Mouse (Mus musculus) midbrain, postnatal 0 days (tissue): Measurements from ENCODE around the gene Lpo. TPM values are rescaled to one million over a fixed set of nuclear protein-coding genes. Genes with fewer than 3 reads are reported as not detected.

Source experiments
- ATAC-seq: fragments of 200-750 bp; cut with Nextera tagmentation; 2 replicates; pipeline ENCODE4 v1.8.0; 2017; ENCODE audit warnings: moderate number of reproducible peaks, mild to moderate bottlenecking, moderate TSS enrichment, moderate library complexity; ENCODE audit not compliant: low FRiP score
- DNase-seq: peaks from one replicate; pipeline ENCODE4 v3.0.0-alpha.2; 2015; ENCODE audit warnings: low spot score
- H3K27ac ChIP-seq: fragments of 300-500 bp; sonication (generic); 2 replicates; pipeline ENCODE4 v1.5.1; 2014; ENCODE audit warnings: low read depth, mild to moderate bottlenecking, low read length, mixed read lengths
- H3K27me3 ChIP-seq: fragments of 300-500 bp; sonication (generic); 2 replicates; pipeline ENCODE4 v1.6.1; 2014; ENCODE audit warnings: low read length, control low read depth, mixed read lengths; ENCODE audit not compliant: insufficient read depth
- H3K36me3 ChIP-seq: fragments of 300-500 bp; sonication (generic); 2 replicates; pipeline ENCODE4 v1.6.1; 2014; ENCODE audit warnings: low read length, control low read depth, mixed read lengths; ENCODE audit not compliant: insufficient read depth
- H3K4me1 ChIP-seq: fragments of 300-500 bp; sonication (generic); 2 replicates; pipeline ENCODE4 v1.6.1; 2014; ENCODE audit warnings: mild to moderate bottlenecking, control low read depth, antibody characterized with exemption, low read length, mixed read lengths; ENCODE audit not compliant: insufficient read depth
- H3K4me2 ChIP-seq: fragments of 300-500 bp; sonication (generic); 2 replicates; pipeline ENCODE4 v1.6.1; 2014; ENCODE audit warnings: low read depth, mild to moderate bottlenecking, low read length, mixed read lengths; ENCODE audit not compliant: poor library complexity, severe bottlenecking
- H3K4me3 ChIP-seq: fragments of 300-500 bp; sonication (generic); 2 replicates; pipeline ENCODE4 v1.5.1; 2014; ENCODE audit warnings: low read depth, mild to moderate bottlenecking, low read length, moderate library complexity
- H3K9ac ChIP-seq: fragments of 300-500 bp; sonication (generic); replicated peaks from 2 replicates; pipeline ENCODE4 v1.6.1; 2014; ENCODE audit warnings: mild to moderate bottlenecking, low read length, moderate library complexity, mixed read lengths; ENCODE audit not compliant: poor library complexity, severe bottlenecking
- H3K9me3 ChIP-seq: fragments of 300-500 bp; sonication (generic); 2 replicates; pipeline ENCODE4 v1.6.1; 2016; ENCODE audit warnings: low read length, control low read depth
- CTCF ChIP-seq: IDR thresholded peaks from 2 replicates; pipeline ENCODE4 v1.5.1; 2016; ENCODE audit warnings: antibody characterized with exemption, mild to moderate bottlenecking
- WGBS: fragments of 180-500 bp; shearing (Covaris S2); extraction: QIAGEN DNeasy Blood & Tissue Kit; methylation state at CpG from one replicate; pipeline ENCODE4 v1.1.7; 2014; 5-methylcytosine and 5-hydroxymethylcytosine counted together
- polyA plus RNA-seq: library from polyadenylated mRNA; unstranded; fragments of >200 nt; fragmentation: Nextera tagmentation; extraction: Ambion mirVana; gene quantifications from 2 replicates; pipeline ENCODE4 v1.2.1, GENCODE M21; 2015
- total RNA-seq: library from RNA; depleted of rRNA; stranded (reverse); fragments of >200 nt; gene quantifications from 2 replicates; pipeline ENCODE4 v1.2.3, GENCODE M21; 2014

Gene Lpo
- total and polyA plus RNA-seq, 2 experiments from 2014 or later = 2.5 to 3.8 TPM

DNA sequence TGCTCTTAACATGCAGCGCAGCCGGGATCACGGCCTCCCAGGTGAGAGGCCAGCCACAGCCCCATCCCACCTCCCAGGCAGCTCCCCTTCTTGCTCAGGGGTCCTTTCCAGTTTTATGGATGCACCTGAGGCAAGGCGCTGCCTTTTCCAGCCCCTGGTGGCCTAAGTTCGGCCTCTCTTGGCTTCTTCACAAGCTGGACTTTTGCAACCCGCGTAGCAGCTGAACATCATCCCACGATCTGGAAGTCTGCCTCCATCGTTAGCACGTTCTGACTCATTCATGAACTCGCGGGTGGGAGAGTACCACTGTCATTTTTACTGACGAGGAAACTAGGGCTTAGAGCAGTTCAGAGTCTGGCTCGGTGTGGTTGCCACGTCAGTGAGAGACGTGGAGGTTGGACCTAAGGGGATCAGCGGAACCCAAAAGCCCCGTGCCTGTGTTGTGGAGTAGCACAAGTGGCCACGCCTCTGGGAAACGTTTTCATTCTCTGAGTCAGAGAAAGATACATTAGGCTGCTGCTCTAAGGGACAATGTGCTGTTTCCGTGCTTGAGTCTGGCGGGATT lies 26.3 kb downstream of the Lpo start:
- ATAC-seq (no peak), DNase-seq (no peak)
- Histone ChIP-seq H3K36me3 (no peaks in the 10 kb centered on the region), H3K4me1 (0 out of 2 replicates have a peak, but pooled peaks cover 2% of the 10 kb centered on the region), H3K4me3 (no peak overlapping the region), H3K9ac (no peak overlapping the region), H3K27ac (no peak overlapping the region), H3K9me3 (no peaks in the 10 kb centered on the region), H3K27me3 (no peaks in the 10 kb centered on the region), H3K4me2 (no peak overlapping the region)
- WGBS = 87% methylated on average over 22 of the region's 22 CpGs
- TF ChIP-seq CTCF = no peak

DNA sequence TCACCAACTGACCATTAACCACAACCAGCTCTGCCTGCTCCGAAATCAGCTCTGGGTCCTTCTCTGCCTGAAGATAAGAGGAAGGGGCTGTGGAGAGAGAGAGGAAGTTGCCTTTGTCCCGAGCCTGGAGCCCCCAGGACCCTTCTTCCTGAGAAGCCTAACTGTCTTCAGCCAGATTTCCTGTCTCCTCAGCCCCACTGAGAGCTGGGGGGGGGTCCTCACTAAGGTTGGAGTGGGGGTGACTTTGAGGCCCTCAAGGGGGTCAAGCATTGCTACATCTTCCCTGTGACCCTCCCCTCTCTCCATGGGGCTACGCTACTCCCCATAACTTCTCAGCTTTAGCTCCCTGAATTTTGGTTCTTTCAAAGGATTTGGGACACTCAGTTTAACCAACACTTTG lies 34.6 kb downstream of the Lpo start, which contains the start of gene Mpo:
Mpo (plus strand) TSS at position 122 of the 400 bp plus-strand sequence.
- Histone ChIP-seq H3K9ac (no peak within 1 kb of the TSS), H3K4me2 (no peak within 1 kb of the TSS), H3K27ac (no peak within 1 kb of the TSS), H3K4me3 (no peak within 1 kb of the TSS), H3K9me3 (no peaks in the 10 kb centered on the region), H3K36me3 (no peaks in the 10 kb centered on the region), H3K4me1 (0 out of 2 replicates have a peak, but pooled peaks cover 2% of the 10 kb centered on the region), H3K27me3 (no peaks in the 10 kb centered on the region)
- DNase-seq (no peak), ATAC-seq (no peak)
- 74% methylated on average over 3 of the region's 3 CpGs for WGBS
- TF ChIP-seq CTCF = no peak

DNA sequence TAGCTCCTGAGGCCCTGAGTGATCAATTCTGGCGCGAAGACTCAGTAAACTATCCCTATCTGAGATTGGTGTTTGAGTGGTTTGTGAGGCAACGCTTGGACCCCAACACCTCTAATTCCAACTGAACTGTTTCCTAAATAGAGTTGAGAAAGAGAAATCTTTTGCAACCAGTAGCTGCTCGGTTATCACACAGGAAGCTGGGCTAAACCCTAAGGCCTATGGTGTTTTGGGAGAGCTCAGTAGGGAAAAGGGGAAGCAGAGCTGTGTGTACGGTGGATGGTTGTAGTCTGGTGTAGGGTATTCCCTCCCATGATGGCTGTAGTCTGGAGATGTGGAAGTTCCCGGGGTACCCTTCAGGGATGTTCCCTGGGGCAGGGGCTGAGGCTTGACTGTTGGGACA lies 38.0 kb downstream of the Lpo start:
- no peaks in the 10 kb centered on the region for H3K9me3 ChIP-seq
- H3K36me3 ChIP-seq = peaks cover 9% of the 10 kb centered on the region
- ATAC-seq (no peak), DNase-seq (no peak)
- no peak overlapping the region for H3K27ac ChIP-seq
- WGBS = 92% methylated on average over 6 of the region's 6 CpGs
- H3K27me3 ChIP-seq = no peaks in the 10 kb centered on the region
- TF ChIP-seq CTCF = no peak
- no peak overlapping the region for H3K9ac ChIP-seq
- H3K4me2 ChIP-seq = no peak overlapping the region
- no peaks in the 10 kb centered on the region for H3K4me1 ChIP-seq
- no peak overlapping the region for H3K4me3 ChIP-seq

DNA sequence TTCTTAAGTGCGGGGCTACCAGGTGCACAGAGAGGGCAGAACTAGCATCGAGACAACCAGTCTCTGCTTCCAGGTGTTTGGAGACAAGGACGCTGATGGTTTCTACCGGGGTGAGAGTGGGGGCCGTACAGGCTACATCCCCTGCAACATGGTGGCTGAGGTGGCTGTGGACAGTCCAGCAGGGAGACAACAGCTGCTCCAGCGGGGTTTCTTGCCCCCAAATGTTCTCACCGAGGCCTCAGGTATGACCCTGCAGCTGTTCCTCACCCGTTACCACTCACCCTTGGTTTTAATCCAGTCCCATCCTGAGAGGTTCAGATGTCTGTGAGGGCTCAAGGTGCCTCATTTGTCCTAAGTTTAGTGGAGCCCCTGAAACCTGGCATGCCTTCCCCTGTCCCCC lies 48.0 kb downstream of the Lpo start:
- Histone ChIP-seq H3K27me3 (no peaks in the 10 kb centered on the region), H3K4me2 (no peak overlapping the region), H3K9me3 (no peaks in the 10 kb centered on the region), H3K9ac (no peak overlapping the region), H3K27ac (no peak overlapping the region), H3K4me3 (no peak overlapping the region), H3K4me1 (no peaks in the 10 kb centered on the region), H3K36me3 (peaks cover 71% of the 10 kb centered on the region)
- TF ChIP-seq CTCF = no peak
- no peak for ATAC-seq
- WGBS = 86% methylated on average over 8 of the region's 8 CpGs
- DNase-seq = no peak

DNA sequence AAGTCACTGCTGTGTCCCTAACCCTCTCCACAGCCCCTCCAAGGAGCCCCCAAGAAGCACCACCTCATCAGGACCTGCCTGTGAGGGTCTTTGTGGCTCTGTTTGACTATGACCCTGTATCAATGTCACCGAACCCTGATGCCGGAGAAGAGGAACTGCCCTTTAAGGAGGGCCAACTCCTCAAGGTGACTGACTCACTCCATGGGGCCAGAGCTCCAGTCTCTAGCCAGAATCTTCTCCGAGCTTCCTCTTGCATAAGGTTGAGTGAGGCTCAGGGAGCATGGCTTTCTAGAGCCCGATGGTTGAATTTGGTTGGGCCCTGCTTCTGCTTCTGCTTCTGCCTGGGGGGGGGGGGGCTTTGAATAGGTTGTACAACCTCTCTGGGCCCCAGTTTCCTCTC lies 48.7 kb downstream of the Lpo start:
- 87% methylated on average over 4 of the region's 4 CpGs for WGBS
- H3K27ac ChIP-seq = no peak overlapping the region
- no peak overlapping the region for H3K4me2 ChIP-seq
- H3K36me3 ChIP-seq = peaks cover 71% of the 10 kb centered on the region
- H3K27me3 ChIP-seq = no peaks in the 10 kb centered on the region
- TF ChIP-seq CTCF = no peak
- H3K4me1 ChIP-seq = no peaks in the 10 kb centered on the region
- no peak overlapping the region for H3K9ac ChIP-seq
- H3K9me3 ChIP-seq = no peaks in the 10 kb centered on the region
- ATAC-seq (no peak), DNase-seq (no peak)
- no peak overlapping the region for H3K4me3 ChIP-seq

DNA sequence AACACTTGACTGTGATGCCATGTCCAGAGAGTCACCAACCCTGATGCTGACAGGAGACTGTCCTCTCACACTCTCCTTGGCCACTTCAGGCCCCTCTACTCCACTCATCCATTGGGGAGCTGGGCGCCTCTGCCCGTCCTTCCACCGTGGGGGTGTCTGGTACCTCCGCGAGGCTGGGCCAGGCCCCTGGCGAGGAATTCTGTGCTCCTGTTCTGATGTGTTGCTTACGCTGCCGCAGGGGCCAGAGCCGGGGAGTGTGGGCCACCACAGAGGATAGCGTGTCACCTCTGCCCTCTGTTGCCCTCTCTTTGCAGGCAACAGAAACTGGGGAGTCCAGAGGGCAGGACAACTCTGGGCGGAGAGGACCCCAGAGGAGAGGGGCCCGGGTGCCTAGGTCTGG lies 49.2 kb downstream of the Lpo start:
- H3K4me1 ChIP-seq = no peaks in the 10 kb centered on the region
- no peak overlapping the region for H3K4me2 ChIP-seq
- DNase-seq (no peak), ATAC-seq (0 out of 2 replicates have a peak, but pooled peaks have one; percentile 13)
- no peaks in the 10 kb centered on the region for H3K27me3 ChIP-seq
- no peak overlapping the region for H3K27ac ChIP-seq
- H3K9ac ChIP-seq = no peak overlapping the region
- 43% methylated on average over 12 of the region's 12 CpGs for WGBS
- no peak overlapping the region for H3K4me3 ChIP-seq
- peaks cover 69% of the 10 kb centered on the region for H3K36me3 ChIP-seq
- no peak for TF ChIP-seq CTCF
- no peaks in the 10 kb centered on the region for H3K9me3 ChIP-seq
